Mouse (Mus musculus) intestine, postnatal 0 days (tissue): ENCODE measurements at regions not wholly inside any gene's neighbourhood (a gene's known extent, or its start where the extent isn't known, plus 50 kb on each side); places are given as distances from the start of the nearest gene placed in this dataset.

Experiments
- ATAC-seq: fragments of 200-750 bp; cut with Nextera tagmentation; 2 replicates; pipeline ENCODE4 v1.8.0; 2017; ENCODE audit warnings: mild to moderate bottlenecking, moderate TSS enrichment, moderate library complexity
- H3K27ac ChIP-seq: fragments of 300-500 bp; sonication (generic); 2 replicates; pipeline ENCODE4 v1.5.1; 2014; ENCODE audit warnings: mild to moderate bottlenecking, low read depth, low read length, moderate library complexity
- H3K27me3 ChIP-seq: fragments of 300-500 bp; sonication (generic); replicated peaks from 2 replicates; pipeline ENCODE4 v1.6.1; 2014; ENCODE audit warnings: low read length, mixed read lengths; ENCODE audit not compliant: control insufficient read depth, insufficient read depth
- H3K36me3 ChIP-seq: fragments of 300-500 bp; sonication (generic); 2 replicates; pipeline ENCODE4 v1.6.1; 2014; ENCODE audit warnings: mild to moderate bottlenecking, moderate library complexity; ENCODE audit not compliant: control insufficient read depth, insufficient read depth
- H3K4me1 ChIP-seq: fragments of 300-500 bp; sonication (generic); replicated peaks from 2 replicates; pipeline ENCODE4 v1.6.1; 2014; ENCODE audit warnings: antibody characterized with exemption, low read length, mixed read lengths; ENCODE audit not compliant: control insufficient read depth, insufficient read depth
- H3K4me2 ChIP-seq: fragments of 300-500 bp; sonication (generic); replicated peaks from 2 replicates; pipeline ENCODE4 v1.6.1; 2014; ENCODE audit warnings: low read depth, mild to moderate bottlenecking, moderate library complexity
- H3K4me3 ChIP-seq: fragments of 300-500 bp; sonication (generic); 2 replicates; pipeline ENCODE4 v1.5.1; 2014; ENCODE audit warnings: low read depth, low read length
- H3K9ac ChIP-seq: fragments of 300-500 bp; sonication (generic); 2 replicates; pipeline ENCODE4 v1.6.1; 2014; ENCODE audit warnings: mild to moderate bottlenecking, low read depth, low read length
- H3K9me3 ChIP-seq: fragments of 300-500 bp; sonication (generic); 2 replicates; pipeline ENCODE4 v1.6.1; 2016; ENCODE audit warnings: mixed run types; ENCODE audit not compliant: control insufficient read depth
- CTCF ChIP-seq: sonication (generic); IDR thresholded peaks from 2 replicates; pipeline ENCODE4 v1.5.1; 2016; ENCODE audit warnings: low read depth, mild to moderate bottlenecking, control low read depth, antibody characterized with exemption, moderate library complexity
- WGBS: fragments of 180-500 bp; shearing (Covaris S2); extraction: QIAGEN DNeasy Blood & Tissue Kit; methylation state at CpG from one replicate; pipeline ENCODE4 v1.1.7; 2014; 5-methylcytosine and 5-hydroxymethylcytosine counted together

GRCm38 (mm10) chr6:52409991-52410390 is 96.7 kb downstream of the Evx1 start:
- no peak overlapping the region for H3K27ac ChIP-seq
- no peaks in the 10 kb centered on the region for H3K9me3 ChIP-seq
- H3K27me3 ChIP-seq = no peaks in the 10 kb centered on the region
- no peak for TF ChIP-seq CTCF
- no peak overlapping the region for H3K4me2 ChIP-seq
- 65% methylated on average over 4 of the region's 4 CpGs for WGBS
- H3K4me1 ChIP-seq = no peaks in the 10 kb centered on the region
- no peak overlapping the region for H3K4me3 ChIP-seq
- no peak for ATAC-seq
- H3K36me3 ChIP-seq = no peaks in the 10 kb centered on the region
- H3K9ac ChIP-seq = no peak overlapping the region

- Histone ChIP-seq H3K27ac (no peak overlapping the region), H3K9me3 (no peaks in the 10 kb centered on the region), H3K4me1 (no peaks in the 10 kb centered on the region), H3K27me3 (no peaks in the 10 kb centered on the region), H3K4me3 (no peak overlapping the region), H3K9ac (no peak overlapping the region), H3K4me2 (no peak overlapping the region), H3K36me3 (no peaks in the 10 kb centered on the region)
- 59% methylated on average over 5 of the region's 5 CpGs for WGBS
- no peak for ATAC-seq
- TF ChIP-seq CTCF = no peak
Observed at GRCm38 (mm10) chr6:52410711-52411110, 97.4 kb downstream of the Evx1 start.

GRCm38 (mm10) chr6:52411302-52411701 is 98.0 kb downstream of the Evx1 start:
- no peak overlapping the region for H3K27ac ChIP-seq
- no peak overlapping the region for H3K9ac ChIP-seq
- no peak overlapping the region for H3K4me3 ChIP-seq
- ATAC-seq = no peak
- 74% methylated on average over 2 of the region's 2 CpGs for WGBS
- H3K4me2 ChIP-seq = no peak overlapping the region
- no peaks in the 10 kb centered on the region for H3K9me3 ChIP-seq
- TF ChIP-seq CTCF = no peak
- no peaks in the 10 kb centered on the region for H3K4me1 ChIP-seq
- no peaks in the 10 kb centered on the region for H3K36me3 ChIP-seq
- no peaks in the 10 kb centered on the region for H3K27me3 ChIP-seq

GRCm38 (mm10) chr6:52413639-52414038 is 100.3 kb downstream of the Evx1 start:
- no peak for TF ChIP-seq CTCF
- no peak overlapping the region for H3K4me3 ChIP-seq
- H3K27ac ChIP-seq = no peak overlapping the region
- no peaks in the 10 kb centered on the region for H3K9me3 ChIP-seq
- H3K27me3 ChIP-seq = no peaks in the 10 kb centered on the region
- 94% methylated on average over 4 of the region's 4 CpGs for WGBS
- no peak overlapping the region for H3K9ac ChIP-seq
- no peak overlapping the region for H3K4me2 ChIP-seq
- no peaks in the 10 kb centered on the region for H3K36me3 ChIP-seq
- no peak for ATAC-seq
- no peaks in the 10 kb centered on the region; the same call in 1 of the 2 replicates for H3K4me1 ChIP-seq

GRCm38 (mm10) chr6:52415341-52415946 is 102.1 kb downstream of the Evx1 start:
- Histone ChIP-seq H3K4me3 (no peak overlapping the region), H3K27ac (no peak overlapping the region), H3K4me1 (no peaks in the 10 kb centered on the region; the same call in 1 of the 2 replicates), H3K9ac (no peak overlapping the region), H3K9me3 (no peaks in the 10 kb centered on the region), H3K4me2 (no peak overlapping the region), H3K27me3 (0 out of 2 replicates have a peak, but pooled peaks cover 2% of the 10 kb centered on the region), H3K36me3 (no peaks in the 10 kb centered on the region)
- WGBS = 86% methylated on average over 14 of the region's 14 CpGs
- no peak for ATAC-seq
- no peak for TF ChIP-seq CTCF

GRCm38 (mm10) chr6:52416491-52416890 is 103.2 kb downstream of the Evx1 start:
- ATAC-seq = no peak
- no peak overlapping the region for H3K4me2 ChIP-seq
- no peak for TF ChIP-seq CTCF

More at GRCm38 (mm10) chr6:52416491-52416890, 103.2 kb downstream of the Evx1 start:
- no peaks in the 10 kb centered on the region; the same call in 1 of the 2 replicates for H3K4me1 ChIP-seq
- no peaks in the 10 kb centered on the region for H3K9me3 ChIP-seq
- H3K27me3 ChIP-seq = 0 out of 2 replicates have a peak, but pooled peaks cover 2% of the 10 kb centered on the region
- no peak overlapping the region for H3K4me3 ChIP-seq
- no peaks in the 10 kb centered on the region for H3K36me3 ChIP-seq
- H3K27ac ChIP-seq = no peak overlapping the region
- no peak overlapping the region for H3K9ac ChIP-seq
- 60% methylated on average over 3 of the region's 3 CpGs for WGBS
